Mouse (Mus musculus) G1E (cell line): ENCODE results near the gene Drd5. TPM values are rescaled to one million over a fixed set of nuclear protein-coding genes. Genes with fewer than 3 reads are reported as not detected.

Source experiments
- ATAC-seq: 2 replicates; pipeline ENCODE4 v1.8.0; 2016; ENCODE audit warnings: mild to moderate bottlenecking; ENCODE audit not compliant: insufficient number of reproducible peaks, poor library complexity, low FRiP score, severe bottlenecking; ENCODE audit errors: extremely low read depth
- DNase-seq: peaks from one replicate; pipeline ENCODE4 v3.0.0; 2012; ENCODE audit warnings: low spot score
- H3K27me3 ChIP-seq: 2 replicates; pipeline ENCODE4 v1.6.1; 2012; ENCODE audit warnings: mild to moderate bottlenecking, low read length, inconsistent platforms; ENCODE audit not compliant: insufficient read depth
- H3K36me3 ChIP-seq: replicated peaks from 2 replicates; pipeline ENCODE3; 2012; ENCODE audit warnings: mild to moderate bottlenecking, inconsistent platforms
- H3K4me1 ChIP-seq: 2 replicates; pipeline ENCODE4 v1.6.1; 2012; ENCODE audit warnings: low read depth, low read length, inconsistent platforms, mixed read lengths; ENCODE audit not compliant: insufficient read depth
- H3K4me3 ChIP-seq: 2 replicates; pipeline ENCODE4 v1.5.1; 2012; ENCODE audit warnings: low read depth, mild to moderate bottlenecking, inconsistent platforms, low read length, moderate library complexity, mixed read lengths
- H3K9me3 ChIP-seq: replicated peaks from 2 replicates; pipeline ENCODE4 v1.6.1; 2012; ENCODE audit warnings: inconsistent platforms
- CTCF ChIP-seq: IDR thresholded peaks from 2 replicates; pipeline ENCODE4 v1.5.1; 2012; ENCODE audit warnings: low read depth, low read length, inconsistent platforms, mixed read lengths
- GATA1 ChIP-seq: IDR thresholded peaks from 2 replicates; pipeline ENCODE4 v1.6.1; 2012; ENCODE audit warnings: borderline replicate concordance, low read length, inconsistent platforms, mixed read lengths
- GATA2 ChIP-seq: IDR thresholded peaks from 2 replicates; pipeline ENCODE4 v1.6.1; 2012; ENCODE audit warnings: low read depth, low read length, inconsistent platforms, borderline replicate concordance
- POLR2AphosphoS5 ChIP-seq: IDR thresholded peaks from 2 replicates; pipeline ENCODE4 v1.6.1; 2012; ENCODE audit warnings: low read depth, low read length, inconsistent platforms; ENCODE audit not compliant: insufficient replicate concordance
- TAL1 ChIP-seq: conservative IDR thresholded peaks from 2 replicates; pipeline ENCODE4 v1.6.1; 2012; ENCODE audit warnings: low read depth, low read length, inconsistent platforms, mixed read lengths
- polyA plus RNA-seq: library from polyadenylated mRNA; stranded (reverse); fragments of >175 nt; gene quantifications from 2 replicates; pipeline ENCODE4 v1.2.3, GENCODE M21; 2012
- total RNA-seq, 2 experiments: library from RNA; stranded (forward) in 1 of 2; stranded (reverse) in 1 of 2; fragments of 200-1000 nt in 1 of 2; fragments of >200 nt in 1 of 2; fragmentation: Nextera tagmentation in 1 of 2; gene quantifications; 2 replicates each; pipeline ENCODE4 v1.2.3; 2014 to 2017

Drd5 gene
- total and polyA plus RNA-seq, 3 experiments: 0.05 TPM; not detected in 2

DNA sequence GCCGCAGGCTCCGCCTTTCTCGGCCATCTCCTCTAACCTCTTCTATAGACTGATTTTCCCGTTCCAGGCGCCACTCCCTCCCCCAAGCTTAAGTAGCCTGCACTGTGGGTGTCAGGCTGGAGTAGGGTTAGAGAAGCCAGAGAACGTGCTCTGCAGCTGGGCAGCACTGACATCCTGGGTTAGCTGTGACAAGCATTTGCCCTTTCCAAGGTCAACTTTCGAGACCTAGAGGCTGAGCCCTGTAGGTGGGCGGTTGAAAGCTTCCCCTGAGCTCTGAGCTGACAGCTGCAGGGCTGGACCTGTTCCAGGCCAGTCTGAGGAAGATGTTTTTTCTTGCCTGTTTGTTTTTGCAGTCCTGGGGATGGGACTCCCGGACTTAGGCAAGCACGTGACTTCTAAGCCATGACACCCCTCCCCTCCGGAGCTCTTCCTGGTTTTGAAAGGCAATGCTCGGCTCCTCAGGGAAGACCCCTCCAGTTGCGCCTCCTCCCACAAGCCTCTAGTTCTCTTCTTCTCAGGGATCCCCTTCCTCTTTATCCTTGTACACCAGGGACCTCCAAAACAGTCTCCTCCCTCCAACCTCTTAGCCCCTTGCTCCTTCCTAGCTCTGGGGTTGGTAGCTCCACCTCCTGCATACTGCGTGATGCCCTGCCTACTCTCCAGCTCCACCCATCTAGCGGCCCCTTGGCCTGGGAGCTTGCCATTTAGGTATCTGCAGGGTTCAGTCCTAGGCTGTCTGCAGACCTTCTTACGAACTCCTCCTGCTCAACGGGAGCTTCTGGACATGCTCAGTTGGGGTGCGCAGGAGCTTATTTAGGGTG, 47.7 kb downstream of the Drd5 start:
- no peaks in the 10 kb centered on the region for H3K36me3 ChIP-seq
- no peaks in the 10 kb centered on the region for H3K9me3 ChIP-seq
- ATAC-seq (no peak), DNase-seq (no peak)
- H3K4me1 ChIP-seq: peaks cover 4% of the 10 kb centered on the region; the same call in 1 of the 2 replicates
- H3K4me3 ChIP-seq: peak overlapping the region; percentile 34; the same call in 1 of the 2 replicates
- H3K27me3 ChIP-seq: peaks cover 11% of the 10 kb centered on the region; the same call in 1 of the 2 replicates
- TF ChIP-seq TAL1 (no peak), POLR2AphosphoS5 (no peak), GATA2 (no peak), CTCF (no peak), GATA1 (no peak)

DNA sequence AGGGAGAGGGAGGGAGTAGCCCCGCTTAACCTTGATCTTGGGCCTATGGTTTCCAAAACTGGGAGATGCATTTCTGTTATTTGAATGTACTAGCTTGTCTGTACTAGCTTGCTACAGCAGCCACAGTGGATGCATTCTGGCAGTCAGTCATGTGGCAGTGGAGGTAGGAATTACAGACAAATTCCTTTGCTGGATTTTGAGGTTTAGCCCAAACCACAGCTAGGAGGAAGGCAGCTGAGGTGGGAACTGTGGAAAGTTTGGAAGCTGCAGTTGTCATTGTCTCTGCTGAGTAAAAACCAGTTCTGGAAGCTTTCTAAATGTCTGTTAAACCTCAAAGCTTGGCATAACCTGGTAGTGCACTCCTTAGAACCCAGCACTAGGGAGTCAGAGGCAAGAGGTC, 52.1 kb downstream of the Drd5 start:
- DNase-seq (no peak), ATAC-seq (no peak)
- H3K4me3 ChIP-seq: no peak overlapping the region
- H3K36me3 ChIP-seq: no peaks in the 10 kb centered on the region
- H3K9me3 ChIP-seq: no peaks in the 10 kb centered on the region
- peaks cover 4% of the 10 kb centered on the region; the same call in 1 of the 2 replicates for H3K4me1 ChIP-seq
- H3K27me3 ChIP-seq: peaks cover 6% of the 10 kb centered on the region; the same call in 1 of the 2 replicates
- TF ChIP-seq GATA1 (no peak), GATA2 (no peak), POLR2AphosphoS5 (no peak), CTCF (no peak), TAL1 (no peak)

Other genes with a start within 250 kb of the Drd5 start
- gene Nsg1, start 159.5 kb upstream of the Drd5 start, total RNA-seq (2014; fragmentation: Nextera tagmentation): not detected in 2 replicates
- 0.12 and 0.60 TPM in 2 replicates for gene Nsg1, start 159.5 kb upstream of the Drd5 start, total RNA-seq (2017)
- gene Nsg1, start 159.5 kb upstream of the Drd5 start, polyA plus RNA-seq: not detected in 2 replicates
- 17.9 and 18.7 TPM in 2 replicates for gene Zbtb49, start 98.9 kb upstream of the Drd5 start, total RNA-seq (2014; fragmentation: Nextera tagmentation)
- 11.8 and 12.0 TPM in 2 replicates for gene Zbtb49, start 98.9 kb upstream of the Drd5 start, total RNA-seq (2017)
- gene Zbtb49, start 98.9 kb upstream of the Drd5 start, polyA plus RNA-seq: 4.8 and 4.9 TPM in 2 replicates
- 123 and 128 TPM in 2 replicates for gene Lyar, start 98.9 kb upstream of the Drd5 start, total RNA-seq (2014; fragmentation: Nextera tagmentation)
- gene Lyar, start 98.9 kb upstream of the Drd5 start, total RNA-seq (2017): 65.1 and 82.4 TPM in 2 replicates
- 119 and 125 TPM in 2 replicates for gene Lyar, start 98.9 kb upstream of the Drd5 start, polyA plus RNA-seq
- 34.0 and 34.2 TPM in 2 replicates for gene Tmem128, start 59.2 kb upstream of the Drd5 start, total RNA-seq (2014; fragmentation: Nextera tagmentation)
- gene Tmem128, start 59.2 kb upstream of the Drd5 start, total RNA-seq (2017): 50.2 and 57.4 TPM in 2 replicates
- gene Tmem128, start 59.2 kb upstream of the Drd5 start, polyA plus RNA-seq: 30.5 and 34.1 TPM in 2 replicates
- not detected in 2 replicates for gene Otop1, start 43.4 kb upstream of the Drd5 start, total RNA-seq (2014; fragmentation: Nextera tagmentation)
- gene Otop1, start 43.4 kb upstream of the Drd5 start, total RNA-seq (2017): 0.05 and 0.12 TPM in 2 replicates
- not detected in 2 replicates for gene Otop1, start 43.4 kb upstream of the Drd5 start, polyA plus RNA-seq
- 3.5 and 3.7 TPM in 2 replicates for gene Slc2a9, start 183.8 kb downstream of the Drd5 start, total RNA-seq (2014; fragmentation: Nextera tagmentation)
- gene Slc2a9, start 183.8 kb downstream of the Drd5 start, total RNA-seq (2017): 4.2 and 5.3 TPM in 2 replicates
- gene Slc2a9, start 183.8 kb downstream of the Drd5 start, polyA plus RNA-seq: 0.15 and 0.50 TPM in 2 replicates
- gene Wdr1, start 243.9 kb downstream of the Drd5 start, total RNA-seq (2014; fragmentation: Nextera tagmentation): 105 and 107 TPM in 2 replicates
- 153 and 158 TPM in 2 replicates for gene Wdr1, start 243.9 kb downstream of the Drd5 start, total RNA-seq (2017)
- 104 and 121 TPM in 2 replicates for gene Wdr1, start 243.9 kb downstream of the Drd5 start, polyA plus RNA-seq